Mouse (Mus musculus) lung, adult 2 months (tissue): ENCODE results near the gene Mgat4a. TPM values are rescaled to one million over a fixed set of nuclear protein-coding genes. Genes with fewer than 3 reads are reported as not detected.
A peak's percentile ranks its signal among the peaks of the same experiment; 100 is the strongest.

Experiments
- DNase-seq: peaks from one replicate; pipeline ENCODE4 v3.0.0; 2022
- H3K4me1 ChIP-seq: fragments of 200-500 bp; 2 replicates; pipeline ENCODE4 v1.6.1; 2011; ENCODE audit warnings: low read length; ENCODE audit not compliant: control insufficient read depth, insufficient read depth
- H3K4me3 ChIP-seq: fragments of 200-500 bp; replicated peaks from 2 replicates; pipeline ENCODE3; 2011; ENCODE audit warnings: low read depth, mild to moderate bottlenecking, control low read depth, low read length; ENCODE audit errors: extremely low read depth
- CTCF ChIP-seq: fragments of 200-500 bp; IDR thresholded peaks from 2 replicates; pipeline ENCODE4 v1.5.1; 2011; ENCODE audit warnings: mild to moderate bottlenecking, low read length, control low read depth; ENCODE audit not compliant: insufficient read depth
- POLR2A ChIP-seq: fragments of 200-500 bp; IDR thresholded peaks from 2 replicates; pipeline ENCODE4 v1.6.1; 2011; ENCODE audit warnings: low read depth, mild to moderate bottlenecking, control low read depth, low read length, borderline replicate concordance; ENCODE audit errors: extremely low read depth
- WGBS: fragments of 180-500 bp; shearing (Covaris S2); methylation state at CpG from one replicate; pipeline ENCODE4 v1.1.7; 2018; 5-methylcytosine and 5-hydroxymethylcytosine counted together
- polyA plus RNA-seq: library from polyadenylated mRNA; depleted of rRNA; stranded (reverse); fragments of >200 nt; gene quantifications from 2 replicates; pipeline ENCODE4 v1.2.3, GENCODE M21; 2012; rRNA removed

Gene Mgat4a
- polyA plus RNA-seq: 3.0 and 4.2 TPM in 2 replicates

GRCm38 (mm10) chr1:37540810-37541658, at the start of gene Mgat4a:
Gene Mgat4a, minus strand, starts transcription at chr1:37541016.
- WGBS: 1% methylated on average over 67 of the region's 72 CpGs
- DNase-seq: peak; percentile 82
- peak within 1 kb of the TSS; percentile 78 for H3K4me3 ChIP-seq
- no peaks in the 10 kb centered on the region for H3K4me1 ChIP-seq
- no peak for TF ChIP-seq CTCF
- TF ChIP-seq POLR2A: peak; percentile 66; the same call in 1 of the 2 replicates

- WGBS: 53% methylated on average over 13 of the region's 13 CpGs
- peak; percentile 13 for DNase-seq
- Histone ChIP-seq H3K4me3 (no peak overlapping the region), H3K4me1 (peaks cover 4% of the 10 kb centered on the region)
- TF ChIP-seq CTCF: no peak
- no peak for TF ChIP-seq POLR2A
These were observed 45.1 kb upstream of the Mgat4a start for GRCm38 (mm10) chr1:37585809-37586480.

- no peak for DNase-seq
- Histone ChIP-seq H3K4me3 (no peak overlapping the region), H3K4me1 (peaks cover 4% of the 10 kb centered on the region)
- no peak for TF ChIP-seq POLR2A
- TF ChIP-seq CTCF: no peak
- WGBS: 42% methylated on average over 9 of the region's 9 CpGs
These were observed 43.1 kb upstream of the Mgat4a start for GRCm38 (mm10) chr1:37583795-37584464.

- Histone ChIP-seq H3K4me1 (peaks cover 4% of the 10 kb centered on the region), H3K4me3 (no peak overlapping the region)
- DNase-seq: no peak
- TF ChIP-seq POLR2A (no peak), CTCF (no peak)
- 83% methylated on average over 8 of the region's 8 CpGs for whole genome bisulfite sequencing
These were observed 42.4 kb upstream of the Mgat4a start for GRCm38 (mm10) chr1:37583167-37583566.

GRCm38 (mm10) chr1:37579686-37580085, 38.9 kb upstream of the Mgat4a start:
- no peak for DNase-seq
- 93% methylated on average over 13 of the region's 13 CpGs for WGBS
- Histone ChIP-seq H3K4me3 (no peak overlapping the region), H3K4me1 (no peaks in the 10 kb centered on the region)
- TF ChIP-seq POLR2A (no peak), CTCF (no peak)

- TF ChIP-seq CTCF (no peak), POLR2A (no peak)
- DNase-seq: no peak
- H3K4me3 ChIP-seq: no peak overlapping the region
- whole genome bisulfite sequencing: 60% methylated on average over 10 of the region's 10 CpGs
- H3K4me1 ChIP-seq: no peaks in the 10 kb centered on the region
These were observed 31.9 kb upstream of the Mgat4a start for GRCm38 (mm10) chr1:37572528-37573272.

- TF ChIP-seq POLR2A: no peak
- no peak for TF ChIP-seq CTCF
- 72% methylated on average over 1 of the region's 1 CpGs for WGBS
- no peaks in the 10 kb centered on the region; the same call in 1 of the 2 replicates for H3K4me1 ChIP-seq
- no peak overlapping the region for H3K4me3 ChIP-seq
- no peak for DNase-seq
These were observed 27.6 kb upstream of the Mgat4a start for GRCm38 (mm10) chr1:37568379-37568778.

GRCm38 (mm10) chr1:37566754-37567153, 25.9 kb upstream of the Mgat4a start:
- WGBS: 47% methylated on average over 4 of the region's 4 CpGs
- DNase-seq: no peak
- no peak for TF ChIP-seq CTCF
- no peak for TF ChIP-seq POLR2A
- no peak overlapping the region for H3K4me3 ChIP-seq
- no peaks in the 10 kb centered on the region; the same call in 1 of the 2 replicates for H3K4me1 ChIP-seq

GRCm38 (mm10) chr1:37566344-37566743, 25.5 kb upstream of the Mgat4a start:
- Histone ChIP-seq H3K4me3 (no peak overlapping the region), H3K4me1 (no peaks in the 10 kb centered on the region; the same call in 1 of the 2 replicates)
- TF ChIP-seq POLR2A (no peak), CTCF (no peak)
- 66% methylated on average over 2 of the region's 2 CpGs for WGBS
- no peak for DNase-seq
